Mouse (Mus musculus) thymus, adult 2 months (tissue): ENCODE measurements around the gene Ufsp2. TPM values are rescaled to one million over a fixed set of nuclear protein-coding genes. Genes with fewer than 3 reads are reported as not detected.

Source experiments
- DNase-seq: peaks from one replicate; pipeline ENCODE4 v3.0.0; 2021
- H3K27ac ChIP-seq: fragments of 200-500 bp; 2 replicates; pipeline ENCODE4 v1.5.1; 2012; ENCODE audit warnings: low read length, control low read depth; ENCODE audit not compliant: control insufficient read depth, insufficient read depth
- H3K27me3 ChIP-seq: fragments of 200-500 bp; 2 replicates; pipeline ENCODE4 v1.6.1; 2012; ENCODE audit warnings: mild to moderate bottlenecking, low read length, moderate library complexity, mixed read lengths; ENCODE audit not compliant: control insufficient read depth, insufficient read depth
- H3K36me3 ChIP-seq: fragments of 200-500 bp; 2 replicates; pipeline ENCODE4 v1.6.1; 2012; ENCODE audit warnings: mild to moderate bottlenecking, low read length, moderate library complexity; ENCODE audit not compliant: control insufficient read depth, insufficient read depth
- H3K4me1 ChIP-seq: fragments of 200-500 bp; replicated peaks from 2 replicates; pipeline ENCODE4 v1.6.1; 2012; ENCODE audit warnings: low read length; ENCODE audit not compliant: control insufficient read depth, insufficient read depth
- H3K4me3 ChIP-seq: fragments of 200-500 bp; 2 replicates; pipeline ENCODE4 v1.5.1; 2012; ENCODE audit warnings: mild to moderate bottlenecking, low read length, control low read depth, moderate library complexity; ENCODE audit not compliant: control insufficient read depth, insufficient read depth
- CTCF ChIP-seq: fragments of 200-500 bp; IDR thresholded peaks from 2 replicates; pipeline ENCODE4 v1.5.1; 2012; ENCODE audit warnings: mild to moderate bottlenecking, control low read depth, low read length, moderate library complexity, borderline replicate concordance; ENCODE audit not compliant: control insufficient read depth, poor library complexity, insufficient read depth; ENCODE audit errors: extremely low read depth
- POLR2A ChIP-seq: fragments of 200-500 bp; IDR thresholded peaks from 2 replicates; pipeline ENCODE4 v1.6.1; 2012; ENCODE audit warnings: mild to moderate bottlenecking, low read length, control low read depth, moderate library complexity; ENCODE audit not compliant: control insufficient read depth, poor library complexity, insufficient read depth; ENCODE audit errors: extremely low read depth
- WGBS: fragments of 180-500 bp; shearing (Covaris S2); methylation state at CpG from one replicate; pipeline ENCODE4 v1.1.7; 2018; 5-methylcytosine and 5-hydroxymethylcytosine counted together
- polyA plus RNA-seq: library from polyadenylated mRNA; depleted of rRNA; stranded (reverse); fragments of >200 nt; gene quantifications from 2 replicates; pipeline ENCODE4 v1.2.3, GENCODE M21; 2012; rRNA removed

The Ufsp2 gene
- polyA plus RNA-seq, 1 experiment, result 13.0 TPM

DNA sequence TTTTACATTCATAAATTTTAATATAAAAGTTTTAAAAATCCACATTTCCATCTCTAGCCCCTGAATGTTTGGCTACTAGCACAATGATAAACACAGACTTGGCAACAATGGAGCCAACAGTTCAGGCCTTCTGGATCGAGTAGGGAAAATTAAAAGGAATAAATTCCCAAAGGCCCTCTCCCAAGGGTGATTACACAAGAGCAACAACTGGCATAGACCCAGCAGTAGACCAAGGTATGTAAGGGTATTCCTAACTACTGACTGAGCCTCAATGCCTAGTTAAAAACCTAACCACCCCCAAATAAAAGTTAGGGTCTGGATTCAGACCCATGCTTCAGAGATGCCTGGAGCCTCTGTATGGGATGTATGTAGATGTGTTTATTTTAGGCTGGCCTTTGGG, 64.3 kb downstream of the Ufsp2 start:
- no peak overlapping the region for H3K4me3 ChIP-seq
- no peaks in the 10 kb centered on the region for H3K4me1 ChIP-seq
- no peak overlapping the region for H3K27ac ChIP-seq
- no peak for TF ChIP-seq CTCF
- TF ChIP-seq POLR2A, result no peak
- peaks cover 23% of the 10 kb centered on the region for H3K36me3 ChIP-seq
- 89% methylated on average over 1 of the region's 1 CpGs for WGBS
- no peaks in the 10 kb centered on the region for H3K27me3 ChIP-seq
- DNase-seq, result no peak

DNA sequence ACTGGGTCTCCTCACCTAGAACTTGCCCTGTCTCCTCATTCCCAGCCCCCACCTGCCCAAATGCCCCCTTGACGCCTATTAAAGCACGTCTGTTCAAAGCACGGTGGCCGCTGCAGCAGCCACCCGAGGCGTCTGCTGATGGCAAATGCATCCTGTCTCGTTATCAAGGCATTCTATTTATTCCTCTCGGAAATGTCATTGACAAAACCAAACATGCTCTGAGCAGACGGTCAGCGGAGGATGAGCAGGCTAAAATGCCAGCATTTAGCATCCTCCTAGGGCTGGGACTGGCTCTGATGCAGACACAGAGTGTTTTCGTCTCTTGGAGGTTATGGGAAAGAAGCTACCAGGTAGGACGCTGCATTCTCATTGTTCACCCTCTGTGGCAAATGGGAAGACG, 64.9 kb downstream of the Ufsp2 start:
- WGBS, result 96% methylated on average over 13 of the region's 13 CpGs
- H3K27me3 ChIP-seq, result no peaks in the 10 kb centered on the region
- H3K4me1 ChIP-seq, result no peaks in the 10 kb centered on the region
- no peak overlapping the region for H3K27ac ChIP-seq
- no peak for DNase-seq
- TF ChIP-seq CTCF (no peak), POLR2A (no peak)
- H3K36me3 ChIP-seq, result peaks cover 25% of the 10 kb centered on the region
- no peak overlapping the region for H3K4me3 ChIP-seq

Other genes with a start within 250 kb of the Ufsp2 start
- gene Pdlim3, start 90.1 kb upstream of the Ufsp2 start, polyA plus RNA-seq, result 8.3 and 11.8 TPM in 2 replicates
- not detected in 2 replicates for gene Ccdc110, start 40.9 kb upstream of the Ufsp2 start, polyA plus RNA-seq
- gene 1700029J07Rik, start 276 bp upstream of the Ufsp2 start, polyA plus RNA-seq, result 0.19 and 0.27 TPM in 2 replicates
- gene Lrp2bp, start 23.8 kb downstream of the Ufsp2 start, polyA plus RNA-seq, result 0.08 TPM in 1 of 2 replicates, not detected in the other
- 7.2 and 9.6 TPM in 2 replicates for gene Ankrd37, start 30.2 kb downstream of the Ufsp2 start, polyA plus RNA-seq
- gene Cfap97, start 176.2 kb downstream of the Ufsp2 start, polyA plus RNA-seq, result 7.5 and 8.1 TPM in 2 replicates
- gene Snx25, start 176.6 kb downstream of the Ufsp2 start, polyA plus RNA-seq, result 7.5 and 8.7 TPM in 2 replicates
- 238 and 569 TPM in 2 replicates for gene Slc25a4, start 235.8 kb downstream of the Ufsp2 start, polyA plus RNA-seq